Mouse (Mus musculus): ENCODE results near the gene Ubb.
A peak's percentile ranks its signal among the peaks of the same experiment; 100 is the strongest.
"Not testable (repeated sequence)": the region's sequence is repeated elsewhere in the genome, so short reads cannot be mapped to it uniquely, and the experiment has no call there.

The Ubb gene

DNA sequence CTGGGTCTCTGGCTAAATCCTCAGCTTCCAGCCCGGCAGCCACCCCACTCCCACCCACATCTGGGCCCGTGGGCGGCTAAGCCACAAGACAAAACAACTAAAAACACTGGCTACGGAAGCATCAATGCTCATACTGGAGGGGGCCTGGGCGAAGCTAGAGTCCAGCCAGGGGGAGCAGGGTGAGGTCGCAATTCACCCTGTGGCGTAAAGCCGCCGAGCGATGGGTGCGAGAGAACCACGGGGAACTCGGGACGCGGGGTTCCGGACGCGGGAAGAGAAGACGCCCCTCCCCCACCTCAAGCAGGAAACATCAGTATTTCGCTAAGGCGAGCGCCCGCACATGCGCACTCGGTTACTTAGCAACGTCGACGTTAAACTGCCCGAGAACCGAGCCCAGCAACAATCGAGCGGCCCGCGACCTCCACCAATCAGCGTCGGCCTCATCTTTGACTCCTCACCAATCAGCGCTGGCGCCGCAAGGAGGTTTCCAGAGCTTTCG, at the start of gene Ubb:
Gene Ubb, plus strand, starts transcription at position 445 of the 499 bp plus-strand sequence.
- peak; percentile 100 for DNase-seq (ENCODE audit: low read depth)

DNA sequence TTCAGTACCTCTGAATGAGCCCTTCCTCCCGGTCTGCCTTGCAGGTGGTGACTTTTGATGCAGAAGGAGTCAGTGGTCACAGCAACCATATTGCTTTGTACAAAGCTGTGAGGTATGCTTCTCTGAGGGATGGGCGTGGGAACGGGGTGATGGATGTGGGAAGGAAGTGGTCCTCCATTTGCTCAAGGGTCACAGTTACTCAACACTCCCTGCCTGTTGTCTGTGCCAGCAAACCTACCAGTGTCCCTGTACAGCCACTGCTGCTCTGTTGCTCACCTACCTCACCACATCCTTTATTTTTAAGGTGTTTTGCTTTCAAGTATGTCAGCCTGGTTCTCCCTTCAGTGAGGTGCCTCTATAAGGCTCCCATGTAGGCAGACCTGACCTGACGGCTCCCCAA, 43.3 kb upstream of the Ubb start:
- DNase-seq (ENCODE audit: low read depth) = peak; percentile 33

DNA sequence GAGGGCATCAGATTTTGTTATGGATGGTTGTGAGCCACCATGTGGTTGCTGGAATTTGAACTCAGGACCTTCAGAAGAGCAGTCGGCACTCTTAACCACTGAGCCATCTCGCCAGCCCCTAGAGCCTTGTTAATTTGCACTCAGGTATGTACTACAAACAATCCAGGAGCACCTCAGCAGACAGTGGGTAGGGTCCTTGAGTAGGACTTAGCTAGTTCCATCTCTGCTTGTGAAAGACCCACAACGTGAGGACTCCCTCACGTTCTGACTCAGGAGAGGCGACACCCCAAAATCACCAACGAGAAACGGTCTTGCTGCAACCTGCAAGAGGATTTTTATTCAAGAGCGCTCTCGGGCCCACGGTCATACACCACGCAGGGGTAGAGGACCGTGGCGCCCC, 42.6 kb upstream of the Ubb start:
- not testable (repeated sequence) for DNase-seq (ENCODE audit: low read depth)

DNA sequence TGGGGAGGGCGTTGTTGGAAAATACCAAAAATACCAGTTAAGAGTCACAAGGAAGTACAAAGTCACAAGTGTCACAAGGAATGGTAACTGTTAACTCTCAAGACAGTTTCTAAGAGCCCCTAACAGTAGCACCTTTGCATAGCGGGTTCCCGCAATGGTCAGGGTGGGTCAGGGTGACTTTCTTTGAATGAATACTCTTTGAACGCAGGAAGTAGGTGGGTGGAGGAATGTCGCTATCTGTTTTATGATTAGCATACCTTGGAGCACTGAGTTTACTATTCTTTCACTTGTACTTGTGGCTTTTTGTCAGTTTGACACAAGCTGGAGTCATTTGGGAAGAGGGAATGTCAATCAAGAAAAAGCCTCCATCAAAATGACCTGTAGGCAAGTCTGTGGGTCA, 42.2 kb upstream of the Ubb start:
- not testable (repeated sequence) for DNase-seq (ENCODE audit: low read depth)

DNA sequence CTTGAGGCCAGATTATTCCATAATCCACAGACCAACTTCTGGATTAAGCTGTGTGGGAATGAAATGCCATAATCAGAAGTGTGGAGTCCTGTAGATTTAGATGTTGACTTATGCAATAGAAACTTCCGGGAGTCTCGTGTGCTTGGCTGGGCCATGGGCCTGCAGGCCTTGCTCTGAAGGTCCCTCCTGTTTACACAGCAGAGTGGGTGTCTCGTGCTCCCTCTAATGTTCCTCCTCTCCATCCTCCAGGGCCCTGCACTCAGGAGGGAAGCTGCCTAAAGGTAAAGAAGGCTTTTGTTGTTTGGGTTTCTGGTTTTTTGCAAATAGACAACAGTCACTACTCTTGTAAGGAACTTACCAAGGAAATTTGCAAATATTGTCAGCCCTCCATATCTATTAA, 41.4 kb upstream of the Ubb start:
- DNase-seq (ENCODE audit: low read depth) = no peak

DNA sequence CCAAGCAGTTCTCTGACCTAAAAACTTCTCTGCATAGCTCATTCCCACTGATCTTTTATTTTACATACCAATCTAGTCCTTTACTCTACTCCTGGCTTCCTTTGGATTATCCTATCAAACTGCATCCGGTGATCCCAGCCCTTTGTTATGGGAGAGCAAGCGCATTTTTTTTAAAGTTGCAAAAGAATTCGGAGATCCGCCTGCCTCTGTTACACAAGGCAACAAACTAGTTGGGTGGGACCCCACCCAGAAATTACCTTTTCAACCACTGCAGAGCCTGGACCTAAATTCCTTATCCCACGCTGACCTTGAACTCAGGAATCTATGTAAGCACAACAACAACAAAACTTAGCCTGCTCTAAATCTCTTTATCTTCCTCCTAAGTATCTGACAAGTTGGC, 40.0 kb upstream of the Ubb start:
- DNase-seq (ENCODE audit: low read depth) = no peak

DNA sequence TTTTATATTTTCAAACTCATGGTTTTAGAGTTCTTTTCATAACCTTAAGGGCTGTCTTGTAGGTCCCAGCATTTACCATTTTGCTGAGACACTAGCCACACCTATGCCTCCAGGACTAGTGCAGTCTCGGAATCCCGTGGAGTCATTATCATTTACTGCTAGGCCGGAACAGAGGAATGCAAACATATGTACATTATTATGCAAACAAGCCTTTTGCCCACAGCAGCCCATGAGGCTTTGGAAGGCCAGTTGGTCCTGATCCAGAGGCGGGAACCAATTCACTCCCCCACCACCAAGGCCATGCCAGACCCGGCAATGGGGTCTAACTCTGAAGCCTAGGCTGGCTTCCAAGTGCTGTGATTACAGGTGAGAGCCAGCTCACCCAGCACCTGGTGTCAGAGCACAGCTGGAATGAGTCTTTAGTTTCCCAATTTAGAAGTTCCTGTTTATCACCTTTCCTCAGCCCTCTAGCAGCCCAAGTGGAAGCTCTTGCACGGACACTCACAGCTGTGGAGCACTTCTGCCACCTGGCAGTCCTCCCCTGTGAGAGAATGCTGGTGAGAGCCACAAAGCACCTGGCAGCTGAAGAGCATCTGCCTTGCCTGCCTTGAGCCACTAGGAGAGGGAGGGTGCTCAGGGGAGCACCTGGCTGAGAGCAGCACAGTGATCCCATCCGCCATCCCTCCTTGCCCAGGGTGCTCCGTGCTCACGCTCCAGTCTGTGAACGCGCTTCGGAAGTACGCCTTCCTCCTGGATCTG, 39.3 kb upstream of the Ubb start:
- no peak for DNase-seq (ENCODE audit: low read depth)

DNA sequence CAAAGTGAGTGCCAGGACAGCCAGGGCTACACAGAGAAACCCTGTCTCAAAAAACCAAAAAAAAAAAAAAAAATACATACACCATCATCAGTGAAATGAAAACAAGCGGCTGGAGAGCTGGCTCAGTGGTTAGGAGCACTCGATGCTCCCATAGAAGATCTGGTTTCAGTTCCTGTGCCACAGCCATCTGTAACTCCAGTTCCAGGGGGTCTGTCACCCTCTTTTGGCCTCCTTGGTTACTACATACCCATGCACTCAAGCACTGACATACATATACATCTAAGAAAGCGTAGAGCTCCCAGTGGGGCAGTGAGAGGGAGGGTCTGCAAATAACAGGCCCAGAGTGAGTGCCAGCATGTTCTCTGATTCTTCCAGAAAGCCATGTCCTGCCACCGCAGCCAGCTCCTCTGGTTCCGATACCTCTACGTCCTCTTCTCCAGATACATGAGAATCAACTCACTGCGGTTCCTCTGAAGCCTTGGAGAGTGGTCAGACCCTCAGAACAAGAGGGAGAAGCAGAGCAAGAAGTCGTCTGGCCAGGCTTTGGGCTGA, 38.4 kb upstream of the Ubb start:
- DNase-seq (ENCODE audit: low read depth) = no peak

DNA sequence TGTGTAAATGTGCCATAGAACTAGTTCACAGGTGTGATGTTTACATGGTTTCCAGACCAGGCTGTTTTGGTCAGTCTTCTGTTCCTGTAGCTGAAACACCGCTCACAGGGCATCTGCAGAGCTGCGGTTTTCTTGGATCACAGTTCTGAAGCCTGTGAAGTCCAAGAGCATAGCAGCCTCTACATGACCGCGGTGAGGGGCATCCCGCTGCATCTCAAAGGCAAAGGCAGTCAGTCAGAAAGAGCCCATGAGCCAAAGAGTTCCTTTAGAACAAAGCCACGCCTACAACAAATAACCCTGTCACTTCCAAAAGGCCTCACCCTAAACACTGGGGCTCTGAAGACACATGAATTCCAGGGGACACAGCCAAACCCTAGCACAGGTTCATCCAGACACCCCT, 37.7 kb upstream of the Ubb start:
- no peak for DNase-seq (ENCODE audit: low read depth)

DNA sequence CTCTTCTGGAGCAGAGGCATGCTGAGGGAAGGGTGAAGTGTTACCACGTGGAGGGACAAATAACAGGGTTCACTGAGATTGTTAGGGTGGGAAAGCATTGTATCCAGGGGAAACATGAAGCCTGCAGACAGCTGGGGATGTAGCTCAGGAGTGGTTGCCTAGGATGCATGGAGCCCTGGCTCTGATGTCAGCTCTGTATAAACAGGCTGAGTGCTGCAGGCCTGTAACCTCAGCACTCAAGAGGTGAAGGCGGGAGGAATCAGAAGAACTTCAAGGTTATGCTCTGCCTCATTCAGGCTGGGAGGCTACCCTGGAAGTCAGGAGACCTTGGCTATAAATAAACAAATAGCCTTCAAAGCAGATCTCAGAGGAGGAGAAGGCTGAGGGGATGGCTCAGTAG, 32.0 kb upstream of the Ubb start:
- no peak for DNase-seq (ENCODE audit: low read depth)

DNA sequence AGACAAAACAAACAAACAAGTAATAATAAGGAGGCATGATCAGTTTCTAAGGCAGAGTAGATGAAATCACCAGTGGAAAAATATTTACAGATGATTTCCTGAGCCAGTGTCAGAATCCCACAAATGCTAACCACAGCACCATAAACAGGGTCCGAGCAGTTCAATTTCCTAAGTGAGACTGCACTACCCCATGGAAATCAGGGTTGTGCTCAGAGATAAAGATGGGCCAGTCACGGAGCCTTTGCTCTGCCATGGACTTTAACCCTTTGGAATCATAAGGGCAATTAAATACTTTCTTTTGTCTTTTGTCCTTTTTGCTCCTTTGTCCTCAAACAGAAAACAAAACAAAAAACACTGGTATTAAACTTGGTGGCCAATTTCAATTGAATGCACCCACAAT, 28.7 kb upstream of the Ubb start:
- no peak for DNase-seq (ENCODE audit: low read depth)

DNA sequence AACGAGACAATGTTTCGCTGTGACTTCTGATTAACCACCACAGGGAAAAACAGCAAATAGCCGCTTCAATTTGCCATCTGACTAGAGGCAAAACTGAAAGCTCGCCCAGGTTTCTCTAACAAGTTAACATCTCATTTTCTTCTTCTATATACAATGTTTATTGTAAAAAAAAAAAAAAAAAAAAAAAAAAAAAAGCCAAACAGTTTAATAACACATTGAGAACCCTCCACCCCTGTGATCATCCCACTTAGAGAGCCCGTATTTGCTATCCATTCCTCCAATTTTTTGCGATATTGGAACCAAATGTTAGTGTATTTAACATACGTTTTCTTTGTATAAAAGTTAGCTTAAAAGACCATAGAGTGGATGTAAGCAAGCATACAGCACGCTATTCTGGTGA, 13.9 kb upstream of the Ubb start:
- no peak for DNase-seq (ENCODE audit: low read depth)

DNA sequence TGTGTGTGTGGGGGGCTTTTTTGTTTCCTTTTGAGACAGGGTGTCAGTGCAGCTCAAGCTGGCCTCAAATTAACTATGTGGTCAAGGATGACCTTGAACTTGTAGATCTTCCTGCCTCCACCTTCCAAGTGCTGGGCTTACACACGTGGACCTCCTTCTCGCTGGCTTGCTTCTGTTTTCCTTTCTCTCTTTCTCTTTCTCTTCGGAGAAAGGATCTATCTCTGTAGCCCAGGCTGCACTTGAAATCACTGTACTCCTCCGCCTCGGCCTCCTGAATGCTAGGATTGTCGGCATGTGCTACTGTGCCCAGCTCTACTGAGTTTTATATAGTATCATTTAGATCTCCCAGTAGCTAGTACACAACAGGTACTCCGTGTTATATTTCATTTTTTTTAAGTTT, 13.4 kb upstream of the Ubb start:
- peak; percentile 22 for DNase-seq (ENCODE audit: low read depth)

DNA sequence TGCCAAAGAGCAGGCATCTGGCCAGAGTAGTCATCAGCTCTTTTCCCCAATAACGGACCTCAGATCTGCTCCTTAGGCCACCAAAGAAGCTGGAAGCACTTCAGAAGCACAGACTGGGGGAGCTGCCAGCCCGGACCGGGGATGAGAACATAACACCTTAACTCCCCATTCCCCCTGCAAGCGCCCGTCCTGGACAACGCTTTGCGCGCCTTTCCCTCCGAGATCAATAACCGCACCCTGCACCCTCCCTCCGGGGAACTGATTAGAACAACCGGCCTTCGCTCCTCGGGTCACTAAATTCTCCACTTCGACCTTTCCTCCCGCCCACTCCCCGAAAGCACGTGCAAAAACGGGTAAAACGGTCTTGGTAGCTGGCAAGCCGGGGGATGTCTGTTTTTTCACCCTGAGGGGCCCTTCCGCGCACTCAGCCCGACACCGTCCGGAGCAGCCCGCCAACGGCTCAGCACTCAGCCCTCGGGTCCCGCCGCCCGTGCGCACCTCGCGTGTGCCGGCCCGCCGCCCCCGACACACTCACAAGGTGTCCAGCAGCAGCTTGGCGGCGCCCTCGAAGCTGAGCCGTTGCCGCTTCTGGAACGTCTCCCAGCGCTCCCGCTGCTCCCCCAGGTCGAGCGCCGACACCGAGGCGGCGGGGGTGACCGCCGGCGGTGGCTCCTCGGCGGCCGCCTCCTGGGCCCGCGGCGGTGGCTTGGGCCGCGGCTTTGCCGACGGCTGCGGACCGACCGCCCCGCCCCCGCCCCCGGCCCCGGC, 12.5 kb upstream of the Ubb start:
- DNase-seq (ENCODE audit: low read depth) = peak; percentile 58

DNA sequence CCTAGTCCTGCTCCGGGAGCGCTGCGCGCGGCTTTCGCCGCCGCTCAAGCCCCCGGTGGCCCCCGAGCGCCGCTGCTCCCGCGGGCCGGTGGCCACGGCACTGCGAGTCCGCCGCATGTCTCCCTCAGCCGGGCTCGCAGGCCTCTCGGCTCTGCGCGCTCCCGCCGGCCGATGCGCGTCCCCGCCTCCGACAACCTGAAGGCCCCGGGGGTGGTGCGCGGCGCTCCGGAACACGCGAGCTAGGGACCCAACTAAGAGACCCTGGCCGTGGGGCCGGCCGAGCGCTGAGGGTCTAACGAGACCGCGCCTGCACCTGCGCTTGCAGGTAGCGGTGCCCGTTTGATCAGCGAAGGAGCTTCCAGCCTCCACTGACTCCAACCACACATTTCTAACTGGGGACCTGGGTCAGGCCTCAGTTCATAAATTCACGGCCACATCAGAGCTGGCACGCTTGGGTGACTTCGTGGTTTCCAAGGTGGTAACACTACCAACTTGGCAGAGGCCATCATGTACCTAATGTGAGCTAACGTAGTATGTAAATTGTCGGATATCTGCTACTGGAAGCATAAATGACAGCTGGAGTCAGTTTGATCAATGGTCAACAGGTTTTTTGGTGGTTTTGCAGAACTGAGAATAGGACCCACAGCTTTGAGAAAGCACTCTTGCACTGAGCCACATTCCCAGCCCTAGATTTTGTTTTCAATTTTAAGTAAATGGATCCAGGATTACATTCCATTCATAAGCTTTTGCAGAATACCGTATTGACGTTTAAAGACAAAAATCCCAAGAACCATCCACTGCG, 11.7 kb upstream of the Ubb start, which contains the start of gene Cenpv:
Gene Cenpv, minus strand, starts transcription at position 173 of the 802 bp plus-strand sequence.
- peak; percentile 78 for DNase-seq (ENCODE audit: low read depth)

DNA sequence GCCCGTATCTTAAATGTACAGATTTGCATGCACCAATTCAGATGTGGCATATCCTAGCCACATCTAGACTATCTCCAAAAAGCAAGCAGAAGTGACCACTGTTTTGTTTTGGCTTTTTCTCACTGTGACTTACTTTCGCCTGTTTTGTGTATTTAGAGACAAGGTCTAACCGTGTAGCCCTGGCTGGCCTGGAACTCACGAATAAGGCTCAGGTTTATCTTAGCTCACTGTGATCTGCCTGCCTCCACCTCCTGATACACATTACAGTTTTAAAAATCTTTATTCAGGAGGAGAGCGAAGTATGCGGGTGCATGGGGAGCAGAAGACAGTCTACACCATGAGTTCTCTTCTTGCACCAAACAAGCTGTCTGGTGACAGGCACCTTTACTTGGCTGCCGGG, 10.8 kb upstream of the Ubb start:
- DNase-seq (ENCODE audit: low read depth) = peak; percentile 12

DNA sequence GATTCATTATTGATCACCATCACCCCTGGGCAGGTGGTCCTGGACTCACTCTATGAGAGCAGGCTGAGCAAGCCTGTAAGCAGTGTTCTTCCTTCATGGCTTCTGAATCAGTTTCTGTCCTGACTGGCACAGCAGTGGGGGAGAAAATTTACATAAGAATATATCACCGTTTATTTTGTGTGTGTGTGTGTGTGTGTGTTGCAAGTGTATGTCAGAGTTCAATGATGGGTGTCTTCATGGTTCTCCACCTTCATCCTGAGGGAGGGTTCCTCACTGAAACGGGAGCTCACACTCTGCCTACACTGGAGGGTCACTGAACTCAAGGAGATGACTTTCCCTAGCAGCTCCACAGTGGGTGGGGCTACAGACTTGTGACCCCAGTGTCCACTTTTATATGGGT, 10.0 kb upstream of the Ubb start:
- DNase-seq (ENCODE audit: low read depth) = no peak

DNA sequence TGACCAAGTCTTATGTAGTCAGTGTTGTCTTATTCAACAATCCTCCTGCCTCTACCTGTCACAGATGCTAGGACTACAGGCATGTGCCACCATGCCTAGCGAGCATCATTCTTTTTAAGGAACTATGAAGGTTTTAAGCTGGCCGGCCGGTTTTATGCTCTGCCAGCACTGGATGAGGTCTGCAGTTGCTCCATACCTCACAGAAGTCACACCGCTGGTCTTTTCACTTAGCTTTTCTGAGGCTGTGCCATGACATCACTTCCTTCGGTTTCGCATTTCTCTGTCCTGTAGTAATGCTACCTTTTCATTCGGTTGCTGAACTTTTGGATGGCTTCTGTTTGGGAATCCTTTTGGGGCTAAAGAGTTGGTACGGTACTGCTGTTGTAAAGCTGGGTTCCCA, 9.4 kb upstream of the Ubb start:
- DNase-seq (ENCODE audit: low read depth) = no peak

DNA sequence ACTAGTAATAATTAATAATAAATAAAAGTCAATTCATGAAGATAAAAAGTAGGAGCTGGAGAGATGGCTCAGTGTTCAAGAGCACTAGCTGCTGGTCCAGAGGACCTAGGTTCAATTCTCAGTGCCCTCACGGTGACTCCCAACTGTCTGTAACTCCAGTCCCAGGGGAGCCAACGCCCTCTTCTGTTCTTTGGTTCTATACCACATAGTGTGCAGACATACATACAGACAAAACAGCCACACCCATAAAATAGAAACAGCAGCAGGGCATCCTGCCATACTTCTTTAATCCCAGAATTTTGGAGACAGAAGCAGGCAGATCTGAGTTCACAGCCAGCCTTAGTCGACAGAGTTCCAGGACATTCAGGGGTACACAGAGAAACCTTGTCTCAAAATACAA, 7.0 kb upstream of the Ubb start:
- peak; percentile 21 for DNase-seq (ENCODE audit: low read depth)

DNA sequence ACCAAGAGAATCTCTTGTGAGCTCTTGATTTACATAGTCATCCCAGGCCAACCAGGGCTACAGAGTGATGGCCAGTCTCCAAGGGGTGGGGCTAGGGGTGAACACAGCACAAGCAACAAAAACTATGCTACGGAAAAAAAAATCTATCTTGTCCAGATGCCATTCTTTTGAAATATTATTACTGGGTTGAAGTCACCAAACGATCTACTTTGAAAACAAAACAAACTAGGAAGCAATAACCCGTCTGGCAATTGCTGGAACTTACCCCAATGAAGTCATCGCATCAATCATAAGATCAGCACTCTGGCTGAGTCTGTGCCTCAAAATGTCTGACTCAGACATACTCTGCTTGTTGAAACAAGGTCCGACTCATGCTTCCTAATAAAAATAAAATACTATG, 1.2 kb upstream of the Ubb start:
- DNase-seq (ENCODE audit: low read depth) = peak; percentile 73

DNA sequence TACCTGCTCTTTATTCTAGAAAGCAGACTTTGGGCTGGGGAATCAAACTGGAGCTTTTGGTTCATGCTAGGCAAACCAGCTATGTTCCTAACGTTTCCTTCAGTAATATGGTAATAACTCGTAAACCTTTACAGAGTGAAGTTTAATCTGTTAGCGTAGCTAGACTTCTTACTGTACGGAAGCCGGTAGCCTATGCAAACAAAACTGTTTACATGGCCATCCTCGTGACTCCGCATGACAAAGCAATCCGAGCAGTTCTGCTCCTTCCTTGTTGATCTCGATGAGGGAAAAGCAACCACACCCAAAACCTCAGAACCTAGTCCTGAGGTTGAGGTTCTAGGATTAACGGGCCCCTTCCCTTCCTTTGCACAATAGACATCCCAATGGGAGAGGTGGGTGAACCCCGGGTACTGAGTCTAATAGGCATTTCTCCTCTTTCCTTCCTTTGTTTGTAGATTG, 715 bp upstream of the Ubb start:
- peak; percentile 80 for DNase-seq (ENCODE audit: low read depth)
